Mouse (Mus musculus): ENCODE measurements around the gene Sv2c.
"Not testable (repeated sequence)": the region's sequence is repeated elsewhere in the genome, so short reads cannot be mapped to it uniquely, and the experiment has no call there.

Sv2c gene

DNA sequence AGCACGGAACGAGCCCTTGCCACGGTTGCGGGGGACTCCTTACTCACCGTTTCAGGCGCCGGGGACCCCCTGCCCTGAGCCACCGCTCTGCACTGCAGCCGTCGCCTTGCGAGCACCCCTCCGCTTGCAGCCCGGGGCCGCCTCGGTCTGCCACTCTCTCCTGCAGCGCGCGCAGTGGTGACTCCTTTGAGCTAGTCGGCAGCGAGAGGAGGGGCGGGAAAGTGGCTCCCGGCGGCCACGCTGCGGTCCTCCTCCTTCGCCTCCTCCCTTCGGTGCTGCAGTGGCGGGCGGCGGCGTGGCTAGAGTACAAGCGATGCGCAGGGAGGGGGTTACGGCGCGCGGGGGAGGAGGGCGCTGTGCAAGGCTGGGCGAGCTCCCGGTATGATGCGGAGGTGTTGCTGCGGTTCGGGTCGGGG lies at the start of gene Sv2c:
Gene Sv2c (minus strand): TSS at position 177 of the 416 bp plus-strand sequence.
- DNase-seq = peak; percentile 87

DNA sequence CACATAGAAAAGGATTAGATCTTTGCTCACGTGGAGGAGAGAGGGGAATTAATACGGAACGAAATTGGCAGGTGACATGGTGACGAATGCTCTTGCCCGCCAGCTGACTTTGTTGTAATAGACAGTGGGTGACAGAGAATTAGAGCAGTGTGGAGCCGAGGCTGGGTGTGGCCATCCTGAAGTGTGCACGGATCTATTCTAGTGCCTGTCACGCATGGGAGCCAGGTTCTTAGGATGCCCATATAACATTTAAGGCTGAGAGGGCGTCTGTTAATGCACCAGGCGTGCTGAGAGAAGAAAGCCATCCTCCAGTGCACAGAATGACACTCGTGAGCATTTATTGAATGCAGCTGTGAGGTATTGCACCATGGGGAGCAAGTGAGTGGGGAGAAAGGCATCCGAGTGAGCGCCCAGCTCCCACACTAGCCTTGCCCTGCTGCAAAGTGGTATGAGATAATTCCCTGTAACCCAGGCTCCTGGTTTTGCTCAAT lies 48.3 kb upstream of the Sv2c start:
- DNase-seq = no peak

GRCm38 (mm10) chr13:96175591-96176212 lies 43.3 kb upstream of the Sv2c start:
- DNase-seq = peak; percentile 86

- DNase-seq = no peak
These were observed 41.3 kb upstream of the Sv2c start for GRCm38 (mm10) chr13:96173686-96174085.

DNA sequence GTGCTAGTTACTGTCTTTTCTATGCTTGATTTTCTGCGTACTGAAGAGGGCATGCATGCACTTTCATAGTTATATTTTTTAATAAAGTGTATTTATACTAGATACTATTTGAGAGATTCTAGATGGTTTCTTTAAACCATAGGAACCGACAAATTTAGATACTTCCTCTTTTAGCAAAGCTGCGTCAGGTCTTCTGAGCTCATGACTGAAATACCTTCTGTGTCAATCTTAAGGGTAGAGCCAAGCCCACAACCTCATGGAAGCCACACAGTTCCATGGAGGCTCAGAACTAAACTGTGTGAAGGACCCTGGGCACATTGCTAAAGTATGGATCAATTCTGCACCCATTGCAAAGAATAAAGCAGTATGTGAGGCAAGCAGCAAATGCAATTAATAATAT lies 39.9 kb upstream of the Sv2c start:
- DNase-seq = no peak

DNA sequence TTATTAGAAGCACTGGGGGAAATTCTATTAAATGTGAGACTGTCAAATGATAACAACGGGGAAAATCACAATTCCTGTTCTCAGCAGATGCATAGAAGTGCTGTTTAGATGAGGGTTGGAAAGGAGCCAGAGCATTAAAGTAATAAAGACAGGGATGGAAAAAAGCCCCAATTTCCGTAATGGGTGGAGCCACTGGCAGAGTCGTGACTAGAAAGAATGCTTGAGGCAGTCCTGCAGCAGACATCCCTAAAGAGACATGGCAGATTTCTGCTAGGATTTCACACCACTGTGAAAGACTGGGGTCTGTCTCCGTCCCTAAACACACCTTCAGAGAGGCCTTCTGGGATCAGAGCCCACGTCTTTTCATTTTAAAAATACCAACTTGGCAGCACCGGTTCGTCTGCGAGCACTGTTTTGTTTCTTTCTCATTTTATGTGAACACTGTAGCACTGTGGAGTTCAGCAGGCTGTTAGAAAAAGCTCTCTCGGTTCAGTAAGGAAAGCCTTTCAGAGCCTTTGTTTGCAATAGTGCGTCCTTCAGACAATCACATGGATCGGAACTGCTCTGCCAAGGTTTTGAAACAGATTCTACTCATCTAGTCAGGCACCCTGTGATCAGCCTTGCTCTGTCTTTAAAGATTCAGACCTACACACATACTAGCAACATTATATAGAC lies 36.8 kb upstream of the Sv2c start:
- no peak for DNase-seq

DNA sequence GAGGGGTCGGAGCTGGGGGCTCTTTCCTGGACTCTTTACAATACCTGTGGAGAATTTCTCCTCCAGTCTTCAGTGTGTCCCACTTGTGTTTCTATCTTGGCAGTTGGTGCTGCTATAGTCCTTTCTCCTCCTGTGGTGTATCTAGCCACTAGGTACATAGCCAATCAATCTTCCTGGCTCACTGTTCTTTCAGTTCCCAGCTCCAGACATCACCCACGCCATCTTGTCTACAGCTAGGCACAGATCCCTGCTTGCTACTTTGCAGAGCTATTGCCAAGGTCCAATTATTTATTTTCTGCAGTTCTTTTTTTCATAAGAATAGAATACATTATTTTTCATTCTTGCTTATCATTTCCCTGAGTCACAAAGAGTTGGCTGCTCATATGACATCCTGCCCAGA lies 34.2 kb upstream of the Sv2c start:
- no peak for DNase-seq

DNA sequence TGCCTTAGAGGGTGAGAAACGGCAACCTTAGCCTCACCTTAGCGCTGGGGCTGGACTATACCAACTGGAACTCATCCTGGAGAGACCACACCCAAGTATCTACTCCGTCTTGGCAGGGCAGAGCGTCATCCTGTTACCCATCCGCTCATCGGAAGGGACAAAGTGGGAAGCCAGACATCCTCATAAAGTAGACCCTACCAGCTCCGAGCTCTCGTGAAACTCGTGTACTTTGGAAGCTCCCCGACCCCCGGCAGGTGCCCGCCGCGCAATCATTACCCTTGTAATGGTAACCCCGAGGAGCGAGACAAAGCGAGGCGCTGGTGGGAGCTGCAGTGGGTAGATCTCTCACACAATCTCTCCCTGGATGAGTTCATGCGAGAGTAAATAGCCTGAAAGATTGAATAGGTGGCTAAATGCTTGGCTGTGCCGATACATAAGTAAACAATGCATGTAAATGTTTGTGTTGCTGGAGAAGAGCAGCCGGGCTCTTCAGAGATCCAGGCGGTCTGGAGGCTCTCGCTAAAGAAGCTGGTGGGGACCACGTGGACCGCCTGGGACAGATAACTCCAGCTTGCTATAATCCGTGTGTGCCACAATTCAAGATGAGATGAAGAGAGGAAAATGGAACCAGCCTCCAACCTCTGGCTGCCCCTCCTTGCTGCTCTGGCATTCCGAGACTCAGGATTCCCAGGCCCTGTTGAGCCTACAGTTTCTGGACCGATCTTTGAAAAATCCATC lies 1.2 kb upstream of the Sv2c start:
- peak; percentile 48 for DNase-seq

DNA sequence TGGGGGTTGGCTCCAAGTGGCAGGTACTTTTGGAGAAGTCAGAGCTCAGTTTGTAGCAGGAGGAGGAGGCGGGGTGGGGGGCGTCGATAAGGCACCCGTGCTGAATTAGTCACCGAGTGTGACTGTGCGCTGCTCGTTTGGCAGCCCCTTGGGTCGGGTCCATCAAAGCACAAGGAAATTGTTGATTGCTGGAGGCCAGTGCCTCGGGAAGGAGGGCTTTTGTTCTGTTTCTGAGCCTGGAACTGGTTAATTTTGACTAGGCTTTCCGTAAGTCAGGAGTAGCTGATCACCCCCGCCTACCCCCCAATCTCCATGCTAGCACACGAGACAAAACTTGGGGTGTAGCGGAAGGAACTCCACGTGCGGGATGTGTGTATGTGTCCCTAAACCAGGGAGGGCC lies 456 bp upstream of the Sv2c start:
- no peak for DNase-seq

GRCm38 (mm10) chr13:96131911-96132310 lies 466 bp downstream of the Sv2c start:
- DNase-seq = no peak

- DNase-seq = peak; percentile 82
These were observed 1.3 kb downstream of the Sv2c start for GRCm38 (mm10) chr13:96131050-96131449.

- no peak for DNase-seq
These were observed 3.3 kb downstream of the Sv2c start for GRCm38 (mm10) chr13:96129081-96129480.

GRCm38 (mm10) chr13:96126669-96127068 lies 5.7 kb downstream of the Sv2c start:
- DNase-seq = no peak

DNA sequence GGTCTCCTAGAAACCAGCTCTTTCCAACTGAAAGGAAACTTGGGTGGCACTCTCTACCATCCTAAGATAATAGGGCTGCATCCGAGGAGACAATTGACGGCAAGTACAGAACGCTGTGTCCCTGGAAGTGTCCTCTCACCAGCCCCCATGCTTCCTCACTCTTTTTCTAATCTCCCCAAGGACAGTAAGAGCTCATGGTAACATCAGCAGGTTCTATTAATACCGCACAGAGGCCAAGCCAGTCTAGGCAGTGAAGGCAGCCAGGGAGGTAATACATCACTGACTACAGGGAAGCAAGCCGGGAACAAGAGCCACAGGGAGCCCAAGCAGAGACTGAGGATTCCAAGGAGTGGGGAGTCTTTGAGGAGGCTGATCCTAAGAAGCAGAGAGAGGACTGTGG lies 7.4 kb downstream of the Sv2c start:
- DNase-seq = no peak

GRCm38 (mm10) chr13:96112711-96113110 lies 19.7 kb downstream of the Sv2c start:
- DNase-seq = no peak

DNA sequence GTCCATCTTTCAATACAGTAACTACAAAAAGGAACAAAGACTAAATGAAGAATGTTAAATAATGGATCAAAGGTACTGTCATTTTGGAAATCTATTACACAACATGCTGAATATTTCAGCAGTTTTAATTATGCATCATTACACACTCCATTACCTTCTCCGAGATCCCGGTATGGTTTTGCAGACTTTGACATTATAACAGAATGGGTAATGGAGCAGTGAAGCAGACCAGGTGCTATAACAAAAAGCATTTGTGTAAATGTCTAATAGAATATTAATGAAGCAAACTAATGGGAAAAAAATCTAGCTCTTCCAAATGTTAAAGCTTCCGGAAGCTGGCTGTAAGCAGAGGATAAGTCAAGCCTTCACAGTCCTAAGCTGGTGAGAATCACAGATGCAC lies 21.6 kb downstream of the Sv2c start:
- peak; percentile 17 for DNase-seq

- no peak for DNase-seq
These were observed 26.0 kb downstream of the Sv2c start for GRCm38 (mm10) chr13:96106367-96106766.

GRCm38 (mm10) chr13:96090929-96091328 lies 41.4 kb downstream of the Sv2c start:
- no peak for DNase-seq

DNA sequence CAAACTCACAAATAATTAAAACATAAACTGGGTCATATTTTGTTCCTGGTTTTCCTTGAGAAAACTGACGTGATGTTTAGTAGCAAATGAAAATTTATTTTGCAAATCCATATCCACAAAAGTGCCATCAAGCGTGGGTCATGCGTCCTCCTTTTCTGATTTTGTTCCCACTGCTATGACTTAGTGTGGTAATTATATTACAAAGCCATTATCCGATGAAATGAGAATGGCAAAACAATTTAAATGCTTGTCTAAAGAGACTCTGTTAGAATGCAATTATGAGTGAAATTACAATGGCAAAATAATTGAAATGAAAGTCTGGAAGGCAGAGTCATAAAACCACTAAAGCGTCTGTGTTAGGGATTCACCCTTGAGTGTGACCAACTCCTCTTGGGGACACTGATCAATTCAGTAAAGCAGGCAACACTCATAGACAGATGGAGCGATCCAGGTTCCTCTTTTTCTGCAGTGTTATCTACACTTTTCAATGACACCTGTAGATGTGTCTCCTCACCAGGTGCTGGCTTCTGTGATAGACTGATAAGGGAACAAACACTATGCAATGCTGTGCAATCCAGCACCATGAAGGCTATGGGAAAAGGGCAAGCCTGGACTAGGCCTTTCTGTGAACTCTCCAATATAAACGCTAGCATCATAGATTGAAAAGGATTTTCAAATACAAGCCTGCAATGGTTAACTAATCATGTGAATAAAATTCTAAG lies 46.6 kb downstream of the Sv2c start:
- DNase-seq = no peak

DNA sequence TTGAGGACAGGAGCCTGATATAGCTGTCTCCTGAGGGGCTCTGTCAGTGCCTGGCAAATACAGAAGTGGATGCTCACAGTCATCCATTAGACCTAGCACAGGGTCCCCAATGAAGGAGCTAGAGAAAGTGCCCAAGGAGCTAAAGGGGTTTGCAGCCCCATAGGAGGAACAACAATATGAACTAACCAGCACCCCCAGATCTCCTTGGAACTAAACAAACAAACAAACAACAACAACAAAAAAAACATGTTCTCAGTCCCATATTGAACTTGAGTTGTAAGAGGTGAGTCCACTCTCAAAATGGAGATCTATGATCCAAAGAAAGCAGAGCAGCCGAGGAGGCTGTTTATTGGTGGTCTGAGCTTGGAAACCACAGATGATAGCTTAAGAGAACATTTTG lies 50.6 kb downstream of the Sv2c start, which contains the start of gene Gm17190:
Gene Gm17190 (plus strand): TSS at position 301 of the 400 bp plus-strand sequence.
- DNase-seq = not testable (repeated sequence)

GRCm38 (mm10) chr13:96081276-96081675 lies 51.1 kb downstream of the Sv2c start, which contains the start of gene Gm20075:
Gene Gm20075, minus strand, starts transcription at chr13:96081376.
- DNase-seq = not testable (repeated sequence)

DNA sequence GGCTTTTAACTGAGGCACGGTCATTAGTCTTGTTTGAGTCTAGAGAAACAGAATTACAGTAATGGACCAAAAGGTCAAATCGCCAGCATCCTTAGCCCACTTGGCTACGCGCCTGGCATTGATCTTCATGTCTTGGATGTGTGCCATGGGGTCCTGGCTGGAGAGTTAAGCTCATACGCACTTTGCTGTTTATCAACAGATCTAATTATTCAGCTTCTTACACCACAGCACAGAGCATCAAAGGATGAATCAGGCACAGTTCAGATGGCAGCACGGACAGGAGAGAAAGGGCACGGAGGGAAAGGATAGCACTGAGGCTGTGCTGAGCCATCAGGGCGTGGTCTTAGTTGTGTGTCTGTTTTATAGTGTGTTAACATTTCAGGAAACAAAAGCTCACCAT lies 58.8 kb downstream of the Sv2c start:
- DNase-seq = peak; percentile 54

GRCm38 (mm10) chr13:96052755-96053154 lies 79.6 kb downstream of the Sv2c start:
- no peak for DNase-seq
